10 mouse cellular contexts compared by ENCODE assay signal in the genomic region with DNA sequence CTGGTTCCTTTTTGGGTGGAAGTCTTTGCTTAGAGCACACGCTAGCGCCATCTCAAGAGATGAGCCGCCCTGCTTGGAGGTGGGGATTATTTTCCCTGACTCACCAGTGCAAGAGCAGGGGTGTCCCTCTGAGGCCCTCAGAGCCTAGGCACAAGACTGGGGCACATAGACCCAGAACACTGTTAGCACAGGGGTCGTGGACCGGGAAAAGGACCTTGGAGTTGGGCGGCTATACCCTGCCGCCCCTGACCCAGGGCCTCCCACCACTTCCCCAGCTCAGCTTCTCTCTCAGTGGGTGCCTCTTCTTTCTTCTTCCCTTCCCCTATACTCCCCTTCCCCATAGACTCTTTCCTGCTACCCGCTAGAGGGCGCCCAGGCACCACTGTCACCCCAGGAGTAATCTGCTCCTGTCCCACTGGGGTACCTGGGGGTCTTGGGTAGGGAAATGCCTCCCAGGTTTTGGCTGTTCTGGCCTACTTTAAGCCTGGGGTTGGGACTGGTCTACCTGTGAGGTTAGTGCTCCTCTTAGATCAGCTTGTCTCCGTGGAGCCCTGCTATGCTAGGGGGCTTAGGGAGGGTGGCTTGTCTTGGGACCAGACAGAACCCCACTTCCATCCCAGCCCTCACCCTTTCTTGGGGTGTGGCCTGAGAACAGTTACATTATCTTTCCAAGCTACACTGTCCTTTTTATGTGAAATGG. TPM values are rescaled to one million over a fixed set of nuclear protein-coding genes. Genes with fewer than 3 reads are reported as not detected.
DNase-seq lines count a peak whose midpoint lies in the region; ATAC-seq lines count a peak whose summit lies in the region.
"Had no signal": no experiment of that assay in that cellular context is flagged by ENCODE, and none has a peak within 500 bp of the region (broad histone marks: within the 10 kb centered on the region; RNA-seq: fewer than 3 reads in every experiment).

No protein-coding gene starts in this region.

- peak; percentile 63; the same call in 1 of the 2 replicates for ATAC-seq in frontal cortex, adult (ENCODE audit: low TSS enrichment)
- ATAC-seq in limb, embryonic 12.5 days (ENCODE audit: insufficient number of reproducible peaks, insufficient read depth, low FRiP score, low TSS enrichment, low read depth), result 0 out of 2 replicates have a peak, but pooled peaks have one; percentile 52

- H3K4me2 ChIP-seq in limb, embryonic 12.5 days, result peak overlapping the region; percentile 40
- H3K4me2 ChIP-seq: heart, embryonic 15.5 days had no signal

- no peak overlapping the region for H3K9ac ChIP-seq in limb, embryonic 12.5 days (replicated peaks)
- H3K9ac ChIP-seq: heart, embryonic 15.5 days had no signal

- H3K9me3 ChIP-seq in hindbrain, embryonic 10.5 days, result 0 out of 2 replicates have a peak, but pooled peaks cover 4% of the 10 kb centered on the region
- H3K9me3 ChIP-seq in limb, embryonic 12.5 days, result no peaks in the 10 kb centered on the region
- H3K9me3 ChIP-seq: heart, embryonic 15.5 days had no signal

- 2% methylated on average over 10 of the region's 10 CpGs for WGBS in hindbrain, embryonic 10.5 days
- WGBS in limb, embryonic 12.5 days, result 3% methylated on average over 10 of the region's 10 CpGs

- H3K4me1 ChIP-seq in hindbrain, embryonic 10.5 days (replicated peaks), result peaks cover 35% of the 10 kb centered on the region
- peaks cover 20% of the 10 kb centered on the region for H3K4me1 ChIP-seq in limb, embryonic 12.5 days (replicated peaks)

- peak overlapping the region; percentile 77 for H3K27ac ChIP-seq in hindbrain, embryonic 10.5 days
- no peak overlapping the region for H3K27ac ChIP-seq in limb, embryonic 12.5 days
- H3K27ac ChIP-seq: heart, embryonic 15.5 days had no signal

- peaks cover 29% of the 10 kb centered on the region for H3K27me3 ChIP-seq in hindbrain, embryonic 10.5 days (ENCODE audit: insufficient read depth, poor library complexity, severe bottlenecking)
- peaks cover 41% of the 10 kb centered on the region for H3K27me3 ChIP-seq in limb, embryonic 12.5 days

- DNase-seq in frontal cortex, postnatal 36 days (ENCODE audit: low spot score in 2 of 2), result no peak
- peak; percentile 24 for DNase-seq in urinary bladder, postnatal 14 days (ENCODE audit: low spot score)
- DNase-seq in urinary bladder, postnatal 25 days (ENCODE audit: low spot score), result no peak
- peak; percentile 60 for DNase-seq in hindbrain, embryonic 10.5 days (ENCODE audit: low spot score)
- DNase-seq in right cerebral cortex, postnatal 25 days, result peak; percentile 65
- no peak for DNase-seq in gastrocnemius, postnatal 25 days

- H3K4me3 ChIP-seq in hindbrain, embryonic 10.5 days, result peak overlapping the region; percentile 35
- H3K4me3 ChIP-seq in limb, embryonic 12.5 days (replicated peaks), result no peak overlapping the region
- H3K4me3 ChIP-seq: heart, embryonic 15.5 days; myocyte had no signal

- no peaks in the 10 kb centered on the region for H3K36me3 ChIP-seq in hindbrain, embryonic 10.5 days
- no peaks in the 10 kb centered on the region for H3K36me3 ChIP-seq in limb, embryonic 12.5 days
- H3K36me3 ChIP-seq: heart, embryonic 15.5 days had no signal

RNA-seq across cellular contexts. Expression of a gene that starts 51.2 kb away (rescaled TPM):
- polyA plus RNA-seq in hindbrain, embryonic 10.5 days (2016; fragmentation: Nextera tagmentation; extraction: Ambion mirVana), result 2.9 and 5.1 TPM in 2 replicates
- 1.2 and 1.6 TPM in 2 replicates for polyA plus RNA-seq in limb, embryonic 12.5 days (2016; fragmentation: Nextera tagmentation; extraction: Ambion mirVana)
- 1 to 10 TPM; 4.2 to 5.5 TPM for total RNA-seq in gastrocnemius, postnatal 25 days (2021)

Comparison
In these comparisons a context has a peak if more than half of its experiments do, and no peak if none do; other contexts are left out.
1. DNase-seq: peak in urinary bladder, postnatal 14 days (single experiment), hindbrain, embryonic 10.5 days (single experiment) and right cerebral cortex, postnatal 25 days (single experiment); none in frontal cortex, postnatal 36 days (0 of 2), urinary bladder, postnatal 25 days (single experiment) and gastrocnemius, postnatal 25 days (single experiment).